Mouse (Mus musculus) large intestine, adult 2 months (tissue): ENCODE data around the gene Dot1l. TPM values are rescaled to one million over a fixed set of nuclear protein-coding genes. Genes with fewer than 3 reads are reported as not detected.

ENCODE experiments used
- DNase-seq: peaks from one replicate; pipeline ENCODE4 v3.0.0-alpha.2; 2012; ENCODE audit warnings: low read depth, low spot score
- WGBS: fragments of 180-500 bp; shearing (Covaris S2); methylation state at CpG from one replicate; pipeline ENCODE4 v1.1.7; 2018; 5-methylcytosine and 5-hydroxymethylcytosine counted together
- polyA plus RNA-seq: library from polyadenylated mRNA; depleted of rRNA; stranded (reverse); fragments of >200 nt; gene quantifications from 2 replicates; pipeline ENCODE4 v1.2.3, GENCODE M21; 2012

The Dot1l gene
- polyA plus RNA-seq, 1 experiment, result 20.0 TPM

GRCm38 (mm10) chr10:80790761-80791404 lies 35.9 kb downstream of the Dot1l start:
- no peak for DNase-seq
- WGBS, result 87% methylated on average over 19 of the region's 19 CpGs

- no peak for DNase-seq
- WGBS, result 82% methylated on average over 33 of the region's 33 CpGs
Measured at GRCm38 (mm10) chr10:80791476-80792174, 36.6 kb downstream of the Dot1l start.

- no peak for DNase-seq
- 74% methylated on average over 41 of the region's 41 CpGs for WGBS
Measured at GRCm38 (mm10) chr10:80792175-80793032, 37.4 kb downstream of the Dot1l start.

- no peak for DNase-seq
- 88% methylated on average over 13 of the region's 13 CpGs for WGBS
Measured at GRCm38 (mm10) chr10:80793033-80793784, 38.2 kb downstream of the Dot1l start.

GRCm38 (mm10) chr10:80793803-80794202 lies 38.8 kb downstream of the Dot1l start:
- WGBS, result 75% methylated on average over 4 of the region's 4 CpGs
- no peak for DNase-seq

- WGBS, result 90% methylated on average over 8 of the region's 8 CpGs
Measured at GRCm38 (mm10) chr10:80794750-80795149, 39.7 kb downstream of the Dot1l start.

GRCm38 (mm10) chr10:80796307-80796848 lies 41.4 kb downstream of the Dot1l start:
- no peak for DNase-seq
- WGBS, result 78% methylated on average over 9 of the region's 9 CpGs

More at GRCm38 (mm10) chr10:80794750-80795149, 39.7 kb downstream of the Dot1l start:
- DNase-seq, result no peak

- 1% methylated on average over 55 of the region's 59 CpGs for WGBS
- no peak for DNase-seq
Measured at GRCm38 (mm10) chr10:80797186-80798149, 42.5 kb downstream of the Dot1l start.

- DNase-seq, result peak; percentile 80
- under 1% methylated on average over 104 of the region's 104 CpGs for WGBS
Measured at GRCm38 (mm10) chr10:80798150-80799006, 43.4 kb downstream of the Dot1l start, which contains the start of the genes Sf3a2 and Plekhj1. Gene Sf3a2 (plus strand): TSS chr10:80798198. Gene Plekhj1 (minus strand): TSS chr10:80798626.

- no peak for DNase-seq
- under 1% methylated on average over 18 of the region's 18 CpGs for WGBS
Measured at GRCm38 (mm10) chr10:80799070-80799566, 44.1 kb downstream of the Dot1l start.

GRCm38 (mm10) chr10:80802204-80802912 lies 47.4 kb downstream of the Dot1l start:
- 82% methylated on average over 10 of the region's 10 CpGs for WGBS
- DNase-seq, result no peak

GRCm38 (mm10) chr10:80802996-80803395 lies 48.0 kb downstream of the Dot1l start:
- DNase-seq, result no peak
- 93% methylated on average over 3 of the region's 3 CpGs for WGBS

- no peak for DNase-seq
- 97% methylated on average over 2 of the region's 2 CpGs for WGBS
Measured at GRCm38 (mm10) chr10:80804340-80804739, 49.3 kb downstream of the Dot1l start.

GRCm38 (mm10) chr10:80804916-80805315 lies 49.9 kb downstream of the Dot1l start, which contains the start of gene Amh:
Gene Amh (plus strand): TSS chr10:80805243.
- DNase-seq, result no peak
- WGBS, result 78% methylated on average over 6 of the region's 6 CpGs

- WGBS, result 93% methylated on average over 5 of the region's 5 CpGs
- no peak for DNase-seq
Measured at GRCm38 (mm10) chr10:80805322-80805721, 50.3 kb downstream of the Dot1l start.

- WGBS, result 14% methylated on average over 3 of the region's 3 CpGs
Measured at GRCm38 (mm10) chr10:80805925-80806324, 50.9 kb downstream of the Dot1l start.

More at GRCm38 (mm10) chr10:80805925-80806324, 50.9 kb downstream of the Dot1l start:
- DNase-seq, result no peak
